Mouse (Mus musculus) CH12F3 (cell line): ENCODE data around the gene Ccndbp1.
"Not testable (repeated sequence)": the region's sequence is repeated elsewhere in the genome, so short reads cannot be mapped to it uniquely, and the experiment has no call there.

Source experiments
- in situ Hi-C: fragments of 300-500 bp; cut with MboI; formaldehyde crosslinking; loops from 2 replicates; pipeline ENCODE4 v1.14.3; 2020; ENCODE audit warnings: low sequenced_read_pairs

Ccndbp1 gene

GRCm38 (mm10) chr2:120998863-120999262 lies 9.3 kb upstream of the Ccndbp1 start:
- in situ Hi-C loops = no loop called here

GRCm38 (mm10) chr2:121003586-121003985 lies 4.6 kb upstream of the Ccndbp1 start:
- in situ Hi-C loops = no loop called here

- in situ Hi-C loops = no loop called here
Observed at GRCm38 (mm10) chr2:121004018-121004811, 4.0 kb upstream of the Ccndbp1 start.

DNA sequence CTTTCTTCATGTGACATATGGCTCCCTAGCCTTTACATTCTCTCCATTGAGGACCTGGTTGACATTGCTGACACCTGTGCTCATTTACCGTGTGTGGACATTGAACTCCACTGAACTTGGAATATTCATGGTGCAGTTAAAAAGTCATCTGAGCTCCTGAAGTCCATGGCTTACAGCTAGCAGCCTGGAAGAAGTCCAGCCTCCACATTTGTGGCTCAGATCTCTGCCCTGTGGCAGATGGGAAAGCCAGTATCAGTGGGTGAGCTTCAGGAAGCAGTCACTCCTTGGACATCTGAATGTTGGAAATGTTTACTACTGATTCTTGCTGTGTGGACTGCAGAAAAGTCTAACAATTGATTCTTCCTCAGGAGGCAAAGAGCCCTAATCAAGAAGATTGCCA lies 1.2 kb upstream of the Ccndbp1 start:
- in situ Hi-C loops = no loop called here

DNA sequence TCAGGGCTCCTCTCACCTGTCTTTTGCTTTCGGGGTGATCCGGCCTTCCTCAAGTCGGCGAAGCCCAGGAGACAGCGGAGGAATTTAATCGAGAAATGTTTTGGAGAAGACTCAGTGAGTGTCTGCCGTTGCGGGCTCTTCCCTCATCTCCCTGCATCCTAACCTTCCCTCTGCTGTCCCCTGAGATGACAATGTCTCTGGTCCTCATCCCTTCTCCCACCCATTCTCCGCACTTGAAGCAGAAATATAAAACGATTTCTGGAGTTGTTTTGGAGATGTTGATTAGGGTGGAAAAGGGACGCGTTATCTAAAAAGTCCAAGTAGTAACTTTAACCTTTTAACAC lies 433 bp downstream of the Ccndbp1 start:
- in situ Hi-C loops = no loop called here

DNA sequence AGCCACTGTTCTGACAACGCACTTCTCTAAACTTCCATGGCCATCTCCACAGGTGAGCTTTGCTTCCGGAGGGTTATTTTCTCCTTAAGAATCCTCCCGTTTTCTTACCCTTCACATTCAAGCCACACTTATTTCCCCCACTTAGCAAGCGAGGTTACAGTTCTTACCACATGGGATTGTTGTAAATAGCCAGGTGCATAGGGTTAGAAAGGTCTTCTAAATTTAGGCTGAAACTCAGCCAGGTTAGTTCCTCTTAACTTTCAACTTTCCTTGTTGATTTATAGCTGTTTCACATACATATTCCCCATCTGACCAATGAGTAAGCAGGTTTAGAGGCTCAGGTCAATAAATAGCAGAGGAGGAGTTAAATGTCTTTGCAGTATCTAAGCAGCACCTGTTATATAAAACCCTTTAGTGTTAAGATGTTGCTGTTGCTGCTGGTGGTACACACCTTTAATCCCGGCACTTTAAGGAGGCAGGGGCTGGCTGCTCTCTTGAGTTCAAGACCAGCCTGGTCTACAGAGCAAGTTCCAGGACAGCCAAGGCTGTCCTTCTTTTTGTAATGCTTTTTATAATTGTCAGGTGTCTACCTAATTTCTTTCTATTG lies 971 bp downstream of the Ccndbp1 start:
- in situ Hi-C loops = no loop called here

GRCm38 (mm10) chr2:121012676-121013075 lies 4.5 kb downstream of the Ccndbp1 start:
- in situ Hi-C loops = no loop called here

DNA sequence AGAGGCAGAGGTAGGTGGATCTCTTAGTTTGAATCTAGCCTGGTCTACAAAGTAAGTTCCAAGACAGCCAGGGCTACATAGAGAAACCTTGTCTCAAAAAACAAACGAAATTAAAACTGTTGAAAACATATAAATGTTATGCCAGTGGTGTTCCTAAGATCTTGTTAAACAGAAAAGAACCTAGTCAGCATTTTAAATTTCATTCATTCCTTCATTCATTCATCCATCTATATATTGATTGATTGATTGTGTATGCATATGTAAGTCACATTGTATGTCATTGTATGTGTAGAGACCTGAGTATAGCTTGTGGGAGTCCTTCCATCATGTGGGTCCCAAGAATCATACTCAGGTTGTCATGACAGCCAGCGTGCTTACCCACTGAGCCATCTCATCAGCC lies 7.3 kb downstream of the Ccndbp1 start:
- in situ Hi-C loops = no loop called here

DNA sequence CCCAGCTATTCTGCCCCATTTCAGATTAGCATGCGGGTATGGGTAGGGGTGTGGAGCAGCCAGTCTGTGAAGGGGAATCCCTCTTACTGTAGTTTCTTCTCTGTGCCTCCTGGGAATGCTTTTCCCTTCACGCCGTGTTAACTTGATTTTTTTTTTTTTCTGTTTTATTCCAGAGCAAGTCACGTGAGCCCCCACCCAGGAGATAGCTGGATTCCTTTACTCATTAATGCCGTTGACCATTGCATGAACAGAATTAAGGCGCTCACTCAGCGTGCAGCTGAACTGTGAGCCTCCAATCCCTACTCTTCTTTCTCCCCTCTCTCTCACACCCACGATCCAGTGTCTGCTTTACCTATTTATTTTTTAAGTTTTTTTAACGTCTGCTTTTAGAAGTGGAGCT lies 8.0 kb downstream of the Ccndbp1 start:
- in situ Hi-C loops = no loop called here

- in situ Hi-C loops = no loop called here
Observed at GRCm38 (mm10) chr2:121017151-121017550, 8.9 kb downstream of the Ccndbp1 start.

GRCm38 (mm10) chr2:121022918-121023317 lies 14.7 kb downstream of the Ccndbp1 start:
- in situ Hi-C loops = no loop called here

- in situ Hi-C loops = no loop called here
Observed at GRCm38 (mm10) chr2:121036733-121037341, 28.6 kb downstream of the Ccndbp1 start, which contains the start of gene Epb42. Gene Epb42 (minus strand): TSS chr2:121037072.

GRCm38 (mm10) chr2:121038851-121039250 lies 30.6 kb downstream of the Ccndbp1 start:
- in situ Hi-C loops = not testable (repeated sequence)

DNA sequence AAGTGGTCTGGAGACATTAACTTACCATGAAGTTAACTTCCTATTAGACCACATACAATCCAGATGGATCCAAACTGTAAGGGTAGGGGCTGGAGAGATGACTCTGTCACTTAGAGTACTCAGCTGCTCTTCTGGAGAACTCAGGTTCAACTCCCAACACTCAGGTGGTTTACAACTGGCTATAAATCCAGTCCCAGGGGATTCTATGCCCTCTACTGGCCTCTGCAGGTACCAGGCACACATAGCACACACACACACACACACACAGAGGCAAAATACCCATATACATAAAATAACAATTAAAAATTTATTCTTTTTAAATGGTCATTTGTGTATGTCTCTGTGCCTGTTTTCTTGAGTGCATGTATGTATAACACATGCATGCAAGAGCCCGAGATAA lies 31.2 kb downstream of the Ccndbp1 start:
- in situ Hi-C loops = no loop called here

DNA sequence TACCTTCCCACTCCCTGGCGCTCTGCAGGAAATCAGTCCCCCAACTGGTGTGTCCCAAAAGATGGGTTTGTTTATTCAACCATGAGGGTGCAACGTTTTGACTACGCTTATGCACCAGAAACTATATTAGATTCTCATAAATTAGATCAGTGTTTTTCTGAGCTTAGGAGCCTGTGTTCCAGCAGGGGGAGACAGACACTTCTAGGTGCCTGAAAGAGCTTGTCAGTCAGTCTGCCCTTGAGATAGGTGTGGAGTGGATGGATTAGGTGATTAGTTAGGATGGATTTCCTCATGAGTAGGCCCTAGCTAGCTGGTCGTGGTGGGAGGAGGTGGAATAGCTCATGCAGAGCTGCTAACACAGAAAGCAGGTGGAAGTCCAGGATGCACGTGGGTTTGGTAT lies 32.9 kb downstream of the Ccndbp1 start:
- in situ Hi-C loops = no loop called here

GRCm38 (mm10) chr2:121045653-121046052 lies 37.5 kb downstream of the Ccndbp1 start:
- in situ Hi-C loops = no loop called here

DNA sequence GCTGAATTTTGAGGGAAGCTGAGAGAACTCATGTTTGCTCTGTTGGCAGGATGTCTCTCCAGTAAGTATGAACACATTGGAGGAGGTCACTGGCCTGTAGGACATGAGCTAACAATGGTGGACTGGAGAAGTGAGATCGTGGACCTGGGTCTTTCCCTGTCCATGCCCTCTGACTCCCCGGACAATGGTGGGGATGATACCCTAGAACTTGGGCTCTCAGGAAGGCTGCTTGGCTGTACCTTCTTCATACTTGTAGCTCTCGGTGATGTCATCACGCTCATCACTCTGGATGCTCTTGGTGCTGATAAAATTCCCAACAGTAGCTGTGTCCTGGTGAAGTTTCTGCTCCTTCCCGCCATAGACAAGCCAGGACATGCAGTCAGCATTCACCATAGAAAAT lies 44.0 kb downstream of the Ccndbp1 start:
- in situ Hi-C loops = no loop called here

DNA sequence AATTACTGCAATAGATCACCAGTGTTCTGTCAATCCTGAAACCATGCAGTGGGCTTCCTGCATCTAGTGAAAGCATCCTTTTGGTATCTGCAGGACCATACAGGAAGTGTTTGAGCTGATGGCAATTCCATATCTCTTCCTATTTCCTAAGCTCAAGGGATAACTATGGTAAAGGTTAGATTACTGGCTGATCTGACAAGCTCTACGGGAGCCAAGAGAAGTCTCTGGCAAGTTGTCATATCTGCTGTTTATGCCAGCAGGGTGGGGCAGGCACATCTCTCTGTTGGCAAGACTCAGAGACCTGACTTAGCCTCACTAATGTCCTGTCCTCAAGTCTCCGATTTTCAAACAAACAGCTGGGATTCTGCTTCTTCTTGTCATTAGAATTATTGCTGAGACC lies 45.9 kb downstream of the Ccndbp1 start:
- in situ Hi-C loops = no loop called here

DNA sequence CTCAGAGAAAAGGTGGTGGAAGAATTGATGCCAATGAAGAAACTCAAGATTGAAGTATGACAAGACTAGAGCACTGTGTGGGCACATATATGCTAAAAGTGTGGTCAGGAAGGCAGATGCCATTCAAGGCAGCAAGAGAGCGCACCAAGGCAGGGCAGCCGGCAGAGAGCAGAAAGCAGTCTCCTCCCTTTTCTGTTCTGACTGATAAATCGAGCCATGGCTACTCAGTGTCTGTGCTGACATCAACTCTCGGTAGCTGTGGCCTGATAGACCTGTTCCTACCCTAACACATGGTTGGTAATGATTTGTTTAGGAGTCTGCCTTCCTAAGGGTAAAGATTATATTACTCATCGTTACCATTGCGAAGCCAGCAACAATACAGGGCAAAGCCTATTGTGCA lies 47.7 kb downstream of the Ccndbp1 start:
- in situ Hi-C loops = no loop called here

GRCm38 (mm10) chr2:121057997-121058396 lies 49.8 kb downstream of the Ccndbp1 start:
- in situ Hi-C loops = no loop called here

- in situ Hi-C loops = no loop called here
Observed at GRCm38 (mm10) chr2:121061315-121061714, 53.1 kb downstream of the Ccndbp1 start.
